Mouse (Mus musculus): ENCODE results near the gene Sec14l5. TPM values are rescaled to one million over a fixed set of nuclear protein-coding genes. Genes with fewer than 3 reads are reported as not detected.

The Sec14l5 gene
- 1.1 and 1.2 TPM in 2 replicates for polyA plus RNA-seq (2016; fragmentation: Nextera tagmentation; extraction: Ambion mirVana)

DNA sequence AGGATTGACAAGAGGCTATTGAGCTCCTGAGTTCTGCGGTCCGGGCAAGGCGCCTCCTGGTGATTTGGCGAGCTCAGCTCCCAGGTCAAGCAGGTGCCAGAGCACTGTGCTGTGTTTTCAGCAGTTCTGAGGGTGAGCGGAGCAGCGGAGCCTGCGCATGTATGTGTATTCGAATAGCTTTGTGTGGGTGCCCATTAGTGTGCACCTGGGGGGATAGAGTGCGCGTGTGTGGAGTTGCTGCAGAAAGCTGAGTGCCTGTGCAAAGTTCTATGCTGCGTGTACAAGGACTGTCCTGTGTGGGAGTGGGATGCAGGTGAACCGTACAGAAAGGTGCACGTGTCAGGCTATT, at the start of gene Sec14l5:
Gene Sec14l5 (plus strand): TSS at position 73 of the 349 bp plus-strand sequence.
- no peaks in the 10 kb centered on the region for H3K9me3 ChIP-seq
- H3K4me3 ChIP-seq, result peak within 1 kb of the TSS; percentile 31
- H3K4me2 ChIP-seq (replicated peaks), result peak within 1 kb of the TSS; percentile 70
- H3K4me1 ChIP-seq, result 0 out of 2 replicates have a peak, but pooled peaks cover 11% of the 10 kb centered on the region
- WGBS, result 20% methylated on average over 13 of the region's 13 CpGs
- no peaks in the 10 kb centered on the region for H3K36me3 ChIP-seq
- no peak within 1 kb of the TSS for H3K27ac ChIP-seq
- H3K27me3 ChIP-seq (replicated peaks), result peaks cover 18% of the 10 kb centered on the region; the same call in 1 of the 2 replicates
- peak within 1 kb of the TSS; percentile 45 for H3K9ac ChIP-seq
- peak; percentile 26; the same call in 1 of the 2 replicates for ATAC-seq (ENCODE audit: low FRiP score, low read depth)

- no peak overlapping the region for H3K9ac ChIP-seq
- ATAC-seq (ENCODE audit: low FRiP score, low read depth), result no peak
- no peaks in the 10 kb centered on the region for H3K36me3 ChIP-seq
- no peaks in the 10 kb centered on the region for H3K27me3 ChIP-seq (replicated peaks)
- H3K4me3 ChIP-seq, result no peak overlapping the region
- no peaks in the 10 kb centered on the region for H3K9me3 ChIP-seq
- H3K4me1 ChIP-seq, result no peaks in the 10 kb centered on the region
- no peak overlapping the region for H3K27ac ChIP-seq
- 82% methylated on average over 6 of the region's 6 CpGs for WGBS
- H3K4me2 ChIP-seq (replicated peaks), result no peak overlapping the region
Measured at GRCm38 (mm10) chr16:5101000-5101399, 45.9 kb upstream of the Sec14l5 start.

DNA sequence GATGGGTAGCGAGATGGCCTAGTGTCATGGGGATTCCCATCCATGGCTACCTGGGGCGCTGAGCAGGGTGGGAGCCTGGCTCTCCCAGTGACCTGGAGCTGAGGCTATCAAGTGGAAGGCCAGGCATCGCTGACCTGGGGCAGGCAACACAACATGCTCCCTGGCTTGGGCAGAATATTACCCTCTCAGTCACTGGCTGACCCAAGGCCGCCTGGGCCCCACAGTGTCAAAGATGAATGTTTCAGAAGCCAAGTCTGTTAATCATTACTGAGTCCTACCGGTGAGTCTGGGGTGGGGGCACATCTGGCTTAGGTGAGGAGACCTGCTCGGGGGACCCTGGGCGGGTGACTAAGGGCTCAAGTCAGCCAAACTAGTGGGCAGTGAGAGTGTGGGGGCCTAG, 37.0 kb upstream of the Sec14l5 start:
- Histone ChIP-seq H3K36me3 (no peaks in the 10 kb centered on the region), H3K4me3 (no peak overlapping the region), H3K9ac (no peak overlapping the region), H3K4me1 (no peaks in the 10 kb centered on the region), H3K27me3 (replicated peaks) (no peaks in the 10 kb centered on the region), H3K9me3 (no peaks in the 10 kb centered on the region), H3K27ac (no peak overlapping the region), H3K4me2 (replicated peaks) (no peak overlapping the region)
- WGBS, result 77% methylated on average over 7 of the region's 7 CpGs
- ATAC-seq (ENCODE audit: low FRiP score, low read depth), result no peak

- Histone ChIP-seq H3K27ac (no peak overlapping the region), H3K4me1 (no peaks in the 10 kb centered on the region), H3K4me3 (no peak overlapping the region), H3K9ac (no peak overlapping the region), H3K36me3 (no peaks in the 10 kb centered on the region), H3K27me3 (replicated peaks) (no peaks in the 10 kb centered on the region), H3K4me2 (replicated peaks) (no peak overlapping the region), H3K9me3 (no peaks in the 10 kb centered on the region)
- 93% methylated on average over 3 of the region's 3 CpGs for WGBS
- no peak for ATAC-seq (ENCODE audit: low FRiP score, low read depth)
Measured at GRCm38 (mm10) chr16:5111021-5111420, 35.9 kb upstream of the Sec14l5 start.

DNA sequence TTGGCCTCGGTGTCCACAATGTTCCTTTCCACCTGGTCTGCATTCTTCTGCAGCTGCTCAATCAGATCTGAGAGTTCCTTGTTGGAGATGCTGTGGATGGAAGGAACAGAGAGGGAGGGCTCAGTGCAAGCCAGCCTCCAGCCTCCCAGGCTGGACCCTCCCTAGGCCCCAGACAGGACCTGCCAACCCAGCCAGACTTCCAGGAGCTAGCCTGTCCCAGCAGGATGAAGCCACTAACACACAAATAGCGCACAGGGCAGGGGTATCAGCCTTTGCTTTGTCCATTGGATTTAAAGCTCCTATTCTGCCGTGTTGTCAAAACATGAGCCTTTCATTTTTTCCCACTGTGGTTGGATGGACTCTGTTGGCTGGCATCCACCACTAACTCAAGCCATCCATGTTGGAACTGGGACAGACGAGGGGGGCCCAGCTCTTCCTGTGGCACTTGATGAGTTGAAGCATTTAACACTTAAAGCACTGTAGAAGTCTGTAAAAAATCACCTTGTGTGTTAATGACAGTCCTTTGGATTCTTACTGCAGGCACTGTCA, 33.8 kb upstream of the Sec14l5 start:
- no peaks in the 10 kb centered on the region for H3K27me3 ChIP-seq (replicated peaks)
- no peak overlapping the region for H3K4me3 ChIP-seq
- no peak overlapping the region for H3K9ac ChIP-seq
- H3K27ac ChIP-seq, result no peak overlapping the region
- H3K36me3 ChIP-seq, result no peaks in the 10 kb centered on the region
- WGBS, result 80% methylated on average over 4 of the region's 4 CpGs
- no peaks in the 10 kb centered on the region for H3K4me1 ChIP-seq
- ATAC-seq (ENCODE audit: low FRiP score, low read depth), result no peak
- H3K9me3 ChIP-seq, result no peaks in the 10 kb centered on the region
- H3K4me2 ChIP-seq (replicated peaks), result no peak overlapping the region

DNA sequence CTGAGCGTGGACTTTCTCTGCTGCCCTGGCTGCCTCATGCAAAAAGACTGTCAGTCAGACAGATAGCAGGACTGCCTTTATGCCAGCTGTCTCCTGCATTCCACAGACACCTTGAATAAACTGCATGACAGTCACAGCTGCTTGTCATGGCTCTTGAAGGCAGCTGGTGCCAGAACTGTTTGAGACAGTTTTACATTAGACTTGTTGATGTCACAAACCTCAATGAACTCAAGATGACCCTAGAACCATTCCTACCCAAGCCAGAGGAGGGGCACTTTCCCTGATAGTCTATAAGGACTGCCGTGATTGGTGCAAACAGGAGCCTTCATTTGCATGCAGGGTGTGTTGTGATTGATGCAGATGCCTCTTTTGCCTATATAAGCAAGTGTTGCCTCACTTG, 33.3 kb upstream of the Sec14l5 start:
- H3K36me3 ChIP-seq, result no peaks in the 10 kb centered on the region
- H3K27me3 ChIP-seq (replicated peaks), result no peaks in the 10 kb centered on the region
- no peak for ATAC-seq (ENCODE audit: low FRiP score, low read depth)
- H3K9me3 ChIP-seq, result no peaks in the 10 kb centered on the region
- no peak overlapping the region for H3K27ac ChIP-seq
- no peaks in the 10 kb centered on the region for H3K4me1 ChIP-seq
- no peak overlapping the region for H3K4me2 ChIP-seq (replicated peaks)
- 72% methylated on average over 2 of the region's 2 CpGs for WGBS
- no peak overlapping the region for H3K4me3 ChIP-seq
- H3K9ac ChIP-seq, result no peak overlapping the region

- H3K4me2 ChIP-seq (replicated peaks), result no peak overlapping the region
- no peaks in the 10 kb centered on the region for H3K4me1 ChIP-seq
- 0 out of 2 replicates have a peak, but pooled peaks cover 5% of the 10 kb centered on the region for H3K27me3 ChIP-seq (replicated peaks)
- no peak overlapping the region for H3K9ac ChIP-seq
- H3K27ac ChIP-seq, result no peak overlapping the region
- no peaks in the 10 kb centered on the region for H3K9me3 ChIP-seq
- H3K4me3 ChIP-seq, result no peak overlapping the region
- 83% methylated on average over 4 of the region's 4 CpGs for WGBS
- ATAC-seq (ENCODE audit: low FRiP score, low read depth), result no peak
- H3K36me3 ChIP-seq, result no peaks in the 10 kb centered on the region
Measured at GRCm38 (mm10) chr16:5119385-5119784, 27.5 kb upstream of the Sec14l5 start.

- H3K27me3 ChIP-seq (replicated peaks), result 0 out of 2 replicates have a peak, but pooled peaks cover 5% of the 10 kb centered on the region
- WGBS, result 85% methylated on average over 4 of the region's 4 CpGs
- no peak overlapping the region for H3K27ac ChIP-seq
- H3K9me3 ChIP-seq, result no peaks in the 10 kb centered on the region
- no peak for ATAC-seq (ENCODE audit: low FRiP score, low read depth)
- no peak overlapping the region for H3K4me2 ChIP-seq (replicated peaks)
- no peaks in the 10 kb centered on the region for H3K4me1 ChIP-seq
- no peak overlapping the region for H3K9ac ChIP-seq
- no peak overlapping the region for H3K4me3 ChIP-seq
- H3K36me3 ChIP-seq, result no peaks in the 10 kb centered on the region
Measured at GRCm38 (mm10) chr16:5119845-5120244, 27.1 kb upstream of the Sec14l5 start.

DNA sequence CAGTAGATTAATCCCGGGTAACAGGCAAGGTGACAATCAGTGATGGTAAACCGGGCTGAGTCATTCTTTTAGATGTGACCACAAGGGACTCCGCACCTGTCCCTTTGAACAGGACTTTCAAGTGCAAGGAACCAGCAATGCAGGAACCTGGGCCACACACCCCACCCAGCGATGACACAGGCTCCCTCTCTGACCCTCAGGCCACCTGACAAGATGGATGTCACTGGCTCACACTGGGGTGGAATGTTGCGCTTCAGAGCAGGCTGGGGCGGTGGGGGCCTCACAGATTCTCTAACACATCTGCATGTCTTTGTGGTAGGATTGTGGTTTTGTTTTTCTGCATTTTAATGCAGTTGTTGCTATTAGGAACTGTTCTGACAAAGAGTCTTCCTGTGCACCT, 23.4 kb upstream of the Sec14l5 start:
- no peak overlapping the region for H3K4me3 ChIP-seq
- WGBS, result 73% methylated on average over 6 of the region's 6 CpGs
- H3K9ac ChIP-seq, result no peak overlapping the region
- 0 out of 2 replicates have a peak, but pooled peaks cover 8% of the 10 kb centered on the region for H3K27me3 ChIP-seq (replicated peaks)
- no peak overlapping the region for H3K4me2 ChIP-seq (replicated peaks)
- no peaks in the 10 kb centered on the region for H3K36me3 ChIP-seq
- ATAC-seq (ENCODE audit: low FRiP score, low read depth), result no peak
- H3K9me3 ChIP-seq, result no peaks in the 10 kb centered on the region
- no peaks in the 10 kb centered on the region for H3K4me1 ChIP-seq
- H3K27ac ChIP-seq, result no peak overlapping the region

GRCm38 (mm10) chr16:5130196-5130595, 16.7 kb upstream of the Sec14l5 start:
- Histone ChIP-seq H3K4me3 (no peak overlapping the region), H3K9me3 (no peaks in the 10 kb centered on the region), H3K4me2 (replicated peaks) (no peak overlapping the region), H3K27me3 (replicated peaks) (peaks cover 63% of the 10 kb centered on the region), H3K36me3 (no peaks in the 10 kb centered on the region), H3K4me1 (peaks cover 9% of the 10 kb centered on the region; the same call in 1 of the 2 replicates), H3K9ac (no peak overlapping the region), H3K27ac (no peak overlapping the region)
- 54% methylated on average over 2 of the region's 2 CpGs for WGBS
- no peak for ATAC-seq (ENCODE audit: low FRiP score, low read depth)

DNA sequence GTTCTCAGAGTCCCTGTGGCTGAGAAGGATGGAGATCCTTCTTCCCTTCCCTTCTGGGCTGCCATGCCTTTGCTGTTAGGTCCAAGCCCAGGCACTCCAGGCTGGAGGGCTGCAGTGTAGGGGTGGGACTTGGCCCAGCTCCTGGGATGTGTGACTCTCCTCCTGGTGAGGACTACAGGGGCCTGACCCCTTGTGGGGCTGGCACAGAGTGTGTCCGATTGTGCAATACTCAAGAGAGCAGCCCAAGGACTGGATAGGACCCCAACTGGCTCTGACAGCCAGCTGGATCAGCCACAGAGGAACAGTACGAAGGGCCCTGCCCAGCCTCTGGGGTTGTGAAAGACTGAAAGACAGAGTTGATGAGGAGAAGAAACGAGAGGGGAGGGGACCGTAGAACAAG, 16.1 kb upstream of the Sec14l5 start:
- H3K36me3 ChIP-seq, result no peaks in the 10 kb centered on the region
- H3K27me3 ChIP-seq (replicated peaks), result peaks cover 66% of the 10 kb centered on the region
- H3K27ac ChIP-seq, result no peak overlapping the region
- H3K4me3 ChIP-seq, result no peak overlapping the region
- 5% methylated on average over 4 of the region's 4 CpGs for WGBS
- no peak overlapping the region for H3K4me2 ChIP-seq (replicated peaks)
- ATAC-seq (ENCODE audit: low FRiP score, low read depth), result no peak
- no peak overlapping the region for H3K9ac ChIP-seq
- peaks cover 9% of the 10 kb centered on the region; the same call in 1 of the 2 replicates for H3K4me1 ChIP-seq
- H3K9me3 ChIP-seq, result no peaks in the 10 kb centered on the region

- 3% methylated on average over 25 of the region's 25 CpGs for WGBS
- Histone ChIP-seq H3K9ac (0 out of 2 replicates have a peak overlapping the region, but pooled peaks have one; percentile 7), H3K9me3 (no peaks in the 10 kb centered on the region), H3K36me3 (no peaks in the 10 kb centered on the region), H3K4me1 (peaks cover 9% of the 10 kb centered on the region; the same call in 1 of the 2 replicates), H3K4me2 (replicated peaks) (peak overlapping the region; percentile 53; the same call in 1 of the 2 replicates), H3K4me3 (no peak overlapping the region), H3K27ac (no peak overlapping the region), H3K27me3 (replicated peaks) (peaks cover 66% of the 10 kb centered on the region)
- no peak for ATAC-seq (ENCODE audit: low FRiP score, low read depth)
Measured at GRCm38 (mm10) chr16:5131251-5131922, 15.5 kb upstream of the Sec14l5 start.
